Mouse (Mus musculus) forebrain, postnatal 0 days (tissue): ENCODE measurements around the gene Fam92b. TPM values are rescaled to one million over a fixed set of nuclear protein-coding genes. Genes with fewer than 3 reads are reported as not detected.
A peak's percentile ranks its signal among the peaks of the same experiment; 100 is the strongest.

Source experiments
- ATAC-seq: fragments of 200-750 bp; cut with Nextera tagmentation; 2 replicates; pipeline ENCODE4 v1.8.0; 2017; ENCODE audit warnings: mild to moderate bottlenecking, moderate library complexity
- DNase-seq: peaks from one replicate; pipeline ENCODE4 v3.0.0-alpha.2; 2015
- H3K27ac ChIP-seq: fragments of 300-500 bp; sonication (generic); 2 replicates; pipeline ENCODE4 v1.5.1; 2014; ENCODE audit warnings: low read depth, mild to moderate bottlenecking, antibody characterized with exemption, low read length, moderate library complexity, mixed read lengths
- H3K27me3 ChIP-seq: fragments of 300-500 bp; sonication (generic); 2 replicates; pipeline ENCODE4 v1.6.1; 2014; ENCODE audit warnings: mild to moderate bottlenecking, low read length, mixed read lengths; ENCODE audit not compliant: insufficient read depth
- H3K36me3 ChIP-seq: fragments of 300-500 bp; sonication (generic); 2 replicates; pipeline ENCODE4 v1.6.1; 2014; ENCODE audit warnings: mild to moderate bottlenecking, moderate library complexity; ENCODE audit not compliant: insufficient read depth
- H3K4me1 ChIP-seq: fragments of 300-500 bp; sonication (generic); 2 replicates; pipeline ENCODE4 v1.6.1; 2014; ENCODE audit warnings: antibody characterized with exemption; ENCODE audit not compliant: insufficient read depth
- H3K4me2 ChIP-seq: fragments of 300-500 bp; sonication (generic); 2 replicates; pipeline ENCODE4 v1.6.1; 2014; ENCODE audit warnings: low read depth, mild to moderate bottlenecking, moderate library complexity
- H3K4me3 ChIP-seq: fragments of 300-500 bp; sonication (generic); 2 replicates; pipeline ENCODE4 v1.5.1; 2014; ENCODE audit warnings: low read depth, low read length, mixed read lengths
- H3K9ac ChIP-seq: fragments of 300-500 bp; sonication (generic); 2 replicates; pipeline ENCODE4 v1.6.1; 2014; ENCODE audit warnings: mild to moderate bottlenecking
- H3K9me3 ChIP-seq: fragments of 300-500 bp; sonication (generic); 2 replicates; pipeline ENCODE4 v1.6.1; 2016; ENCODE audit warnings: low read length
- CTCF ChIP-seq: sonication (generic); IDR thresholded peaks from 2 replicates; pipeline ENCODE4 v1.5.1; 2016; ENCODE audit warnings: antibody characterized with exemption, control low read depth, low read depth
- WGBS: fragments of 180-500 bp; shearing (Covaris S2); extraction: QIAGEN DNeasy Blood & Tissue Kit; methylation state at CpG from one replicate; pipeline ENCODE4 v1.1.7; 2014; 5-methylcytosine and 5-hydroxymethylcytosine counted together
- polyA plus RNA-seq: library from polyadenylated mRNA; unstranded; fragments of >200 nt; fragmentation: Nextera tagmentation; extraction: Ambion mirVana; gene quantifications from 2 replicates; pipeline ENCODE4 v1.2.1, GENCODE M21; 2015
- total RNA-seq: library from RNA; depleted of rRNA; stranded (reverse); fragments of >200 nt; gene quantifications from 2 replicates; pipeline ENCODE4 v1.2.3, GENCODE M21; 2014

Gene Fam92b
- total and polyA plus RNA-seq, 2 experiments from 2014 or later, result 1.6 to 2.1 TPM

DNA sequence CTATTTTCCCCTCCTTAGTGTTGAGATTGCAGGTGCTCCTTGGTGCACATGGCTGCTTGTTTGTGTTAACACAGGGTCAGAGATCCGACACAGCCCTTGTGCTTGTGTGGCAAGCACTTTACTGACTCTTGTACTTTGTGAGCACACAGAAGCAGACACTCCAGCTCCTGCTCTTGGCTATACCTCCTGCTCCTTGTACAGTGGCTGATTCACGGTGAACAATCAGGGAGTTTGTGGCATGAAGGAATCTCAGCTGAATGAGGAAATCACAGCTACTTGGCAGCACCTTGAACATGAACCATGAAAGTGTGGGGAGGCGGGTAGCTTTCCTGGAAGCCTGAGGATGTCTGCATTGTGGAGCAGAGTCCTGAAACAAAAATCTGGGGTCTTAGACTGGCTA is 36.5 kb downstream of the Fam92b start:
- no peak for ATAC-seq
- no peaks in the 10 kb centered on the region for H3K9me3 ChIP-seq
- WGBS, result 65% methylated on average over 3 of the region's 3 CpGs
- no peak for TF ChIP-seq CTCF
- peaks cover 18% of the 10 kb centered on the region for H3K4me1 ChIP-seq
- no peaks in the 10 kb centered on the region for H3K27me3 ChIP-seq
- H3K4me2 ChIP-seq, result no peak overlapping the region
- no peak overlapping the region for H3K4me3 ChIP-seq
- H3K36me3 ChIP-seq, result 0 out of 2 replicates have a peak, but pooled peaks cover 2% of the 10 kb centered on the region
- no peak overlapping the region for H3K9ac ChIP-seq
- no peak for DNase-seq
- H3K27ac ChIP-seq, result no peak overlapping the region

DNA sequence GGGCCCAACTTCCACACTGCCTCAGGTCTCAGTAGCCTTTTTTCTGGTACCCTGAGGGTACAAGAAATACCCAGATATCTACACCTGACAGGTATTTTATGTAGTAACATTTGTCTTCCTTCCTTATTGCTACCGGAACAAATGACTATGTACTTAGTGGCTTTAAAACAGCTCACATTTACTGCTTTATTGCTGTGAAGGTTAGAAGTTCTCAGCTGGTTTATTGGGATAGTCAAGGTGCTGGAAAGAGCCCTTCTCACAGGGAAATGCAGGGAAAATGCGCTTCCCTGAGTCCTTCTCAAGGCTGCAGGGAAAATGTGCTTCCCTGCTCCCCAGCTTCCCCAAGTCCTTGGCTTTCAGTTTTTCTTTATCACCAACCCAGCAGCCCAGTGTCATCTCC is 38.3 kb downstream of the Fam92b start:
- ATAC-seq (no peak), DNase-seq (no peak)
- Histone ChIP-seq H3K4me1 (peaks cover 8% of the 10 kb centered on the region; the same call in 1 of the 2 replicates), H3K27me3 (no peaks in the 10 kb centered on the region), H3K4me2 (no peak overlapping the region), H3K27ac (no peak overlapping the region), H3K4me3 (no peak overlapping the region), H3K36me3 (no peaks in the 10 kb centered on the region), H3K9me3 (no peaks in the 10 kb centered on the region), H3K9ac (no peak overlapping the region)
- 93% methylated on average over 2 of the region's 2 CpGs for WGBS
- no peak for TF ChIP-seq CTCF

GRCm38 (mm10) chr8:120136618-120137017 is 40.6 kb downstream of the Fam92b start:
- ATAC-seq, result peak; percentile 83
- TF ChIP-seq CTCF, result peak; percentile 58
- WGBS, result 30% methylated on average over 7 of the region's 7 CpGs
- H3K36me3 ChIP-seq, result no peaks in the 10 kb centered on the region
- H3K27me3 ChIP-seq, result no peaks in the 10 kb centered on the region
- H3K4me2 ChIP-seq, result no peak overlapping the region
- peak; percentile 85 for DNase-seq
- 0 out of 2 replicates have a peak, but pooled peaks cover 5% of the 10 kb centered on the region for H3K4me1 ChIP-seq
- no peak overlapping the region for H3K9ac ChIP-seq
- H3K27ac ChIP-seq, result peak overlapping the region; percentile 66
- H3K4me3 ChIP-seq, result no peak overlapping the region
- no peaks in the 10 kb centered on the region for H3K9me3 ChIP-seq

GRCm38 (mm10) chr8:120135687-120136086 is 41.6 kb downstream of the Fam92b start:
- no peak for ATAC-seq

GRCm38 (mm10) chr8:120133169-120133568 is 44.1 kb downstream of the Fam92b start:
- ATAC-seq (no peak), DNase-seq (no peak)
- no peak overlapping the region for H3K9ac ChIP-seq
- WGBS, result 80% methylated on average over 7 of the region's 7 CpGs
- H3K9me3 ChIP-seq, result no peaks in the 10 kb centered on the region
- H3K27me3 ChIP-seq, result no peaks in the 10 kb centered on the region
- no peak overlapping the region for H3K27ac ChIP-seq
- 0 out of 2 replicates have a peak, but pooled peaks cover 5% of the 10 kb centered on the region for H3K4me1 ChIP-seq
- no peak for TF ChIP-seq CTCF
- no peak overlapping the region for H3K4me3 ChIP-seq
- no peaks in the 10 kb centered on the region for H3K36me3 ChIP-seq
- no peak overlapping the region for H3K4me2 ChIP-seq

More at GRCm38 (mm10) chr8:120135687-120136086, 41.6 kb downstream of the Fam92b start:
- Histone ChIP-seq H3K4me2 (no peak overlapping the region), H3K4me1 (0 out of 2 replicates have a peak, but pooled peaks cover 5% of the 10 kb centered on the region), H3K36me3 (no peaks in the 10 kb centered on the region), H3K9ac (no peak overlapping the region), H3K4me3 (no peak overlapping the region), H3K27me3 (no peaks in the 10 kb centered on the region), H3K27ac (peak overlapping the region; percentile 66; the same call in 1 of the 2 replicates), H3K9me3 (no peaks in the 10 kb centered on the region)
- 93% methylated on average over 7 of the region's 7 CpGs for WGBS
- TF ChIP-seq CTCF, result no peak
- DNase-seq, result no peak

- DNase-seq, result no peak
- Histone ChIP-seq H3K36me3 (no peaks in the 10 kb centered on the region), H3K27ac (no peak overlapping the region), H3K4me3 (no peak overlapping the region), H3K4me2 (no peak overlapping the region), H3K9ac (no peak overlapping the region), H3K4me1 (0 out of 2 replicates have a peak, but pooled peaks cover under 1% of the 10 kb centered on the region), H3K9me3 (no peaks in the 10 kb centered on the region), H3K27me3 (no peaks in the 10 kb centered on the region)
- WGBS, result 79% methylated on average over 8 of the region's 8 CpGs
- TF ChIP-seq CTCF, result no peak
- no peak for ATAC-seq
Observed at GRCm38 (mm10) chr8:120131158-120131557, 46.1 kb downstream of the Fam92b start.

DNA sequence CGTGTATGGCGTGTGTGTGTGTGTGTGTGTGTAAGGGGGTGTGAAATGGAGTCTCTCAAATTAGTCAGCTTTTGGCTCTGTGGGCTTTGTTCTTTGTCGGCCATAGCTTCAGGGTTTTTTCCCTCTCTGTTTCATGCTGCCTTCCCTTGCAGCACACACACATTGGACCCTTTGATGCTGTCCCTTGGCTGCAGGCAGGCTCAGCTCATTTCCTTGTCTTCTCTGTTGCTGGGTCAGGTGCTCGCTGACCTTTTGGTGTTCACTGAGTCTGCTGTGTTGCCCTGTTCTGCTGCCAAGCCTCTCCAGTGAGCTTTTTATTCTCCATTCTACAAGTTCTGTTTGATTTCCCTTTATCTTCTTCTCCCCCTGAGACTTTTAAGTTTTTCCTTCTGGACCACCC is 47.7 kb downstream of the Fam92b start:
- ATAC-seq, result peak; percentile 29; the same call in 1 of the 2 replicates
- WGBS, result 23% methylated on average over 4 of the region's 4 CpGs
- Histone ChIP-seq H3K9me3 (no peaks in the 10 kb centered on the region), H3K36me3 (no peaks in the 10 kb centered on the region), H3K4me3 (no peak overlapping the region), H3K27ac (no peak overlapping the region), H3K4me2 (no peak overlapping the region), H3K4me1 (no peaks in the 10 kb centered on the region), H3K27me3 (no peaks in the 10 kb centered on the region), H3K9ac (no peak overlapping the region)
- no peak for DNase-seq
- TF ChIP-seq CTCF, result no peak
